Mouse (Mus musculus): ENCODE data around the gene Cggbp1.

Cggbp1 gene

DNA sequence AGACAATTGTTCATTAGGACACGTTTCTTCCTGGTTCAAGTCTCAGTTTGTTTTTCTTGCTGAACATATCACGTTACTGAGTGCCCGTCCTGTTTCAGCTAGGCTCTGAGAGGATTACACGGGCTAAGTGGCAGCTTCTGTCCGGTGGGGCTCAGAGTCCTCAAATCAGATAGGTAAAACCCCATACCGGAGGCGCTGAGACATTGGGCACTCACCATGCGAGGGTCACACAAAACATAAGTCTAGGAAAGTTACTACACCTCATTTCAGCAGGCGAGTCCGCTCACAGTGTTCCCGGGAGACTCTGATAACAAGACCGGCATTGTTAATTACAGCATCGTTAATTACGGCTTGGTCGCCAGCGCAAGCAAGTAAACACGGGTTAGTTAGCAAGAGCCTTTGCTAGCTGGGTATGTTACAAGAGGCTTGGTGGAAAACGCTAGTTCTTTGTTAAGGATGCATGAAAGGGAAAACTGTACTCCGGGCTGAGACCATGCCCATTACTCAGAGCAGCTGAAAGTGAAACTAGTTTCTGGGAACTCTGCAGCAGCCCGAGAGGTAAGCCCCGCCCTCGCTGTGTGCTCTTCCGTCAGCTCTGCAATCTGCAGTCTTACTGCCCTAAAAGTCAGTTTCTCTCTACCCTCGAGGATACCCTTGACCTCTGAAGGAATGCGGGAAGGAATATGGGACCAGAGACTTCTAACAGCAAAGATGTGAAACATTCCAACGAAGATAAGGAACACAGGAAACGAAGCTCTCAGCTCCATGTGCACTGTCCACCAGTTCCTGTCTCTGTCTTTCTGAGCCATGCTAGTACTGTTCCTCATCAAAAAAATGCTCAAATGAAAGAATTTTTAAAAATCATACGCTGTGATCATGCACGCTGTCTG is 21.9 kb downstream of the Cggbp1 start:
- peak; percentile 48 for DNase-seq (ENCODE audit: low spot score)

DNA sequence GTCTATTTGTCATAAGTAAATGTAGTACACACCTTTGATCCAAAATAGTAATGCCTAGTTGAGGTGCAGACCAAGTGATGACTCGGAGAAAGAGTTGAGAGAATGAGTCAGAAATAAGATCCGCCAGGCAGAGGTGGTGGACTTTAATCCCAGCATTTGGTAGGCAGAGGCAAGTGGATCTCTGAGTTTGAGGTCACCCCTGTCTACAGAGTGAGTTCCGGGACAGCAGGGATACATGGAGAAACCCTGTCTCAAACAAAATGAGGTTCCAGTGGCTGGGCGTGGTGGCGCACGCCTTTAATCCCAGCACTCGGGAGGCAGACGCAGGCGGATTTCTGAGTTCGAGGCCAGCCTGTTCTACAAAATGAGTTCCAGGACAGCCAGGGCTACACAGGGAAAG is 23.6 kb downstream of the Cggbp1 start:
- DNase-seq (ENCODE audit: low spot score), result no peak

DNA sequence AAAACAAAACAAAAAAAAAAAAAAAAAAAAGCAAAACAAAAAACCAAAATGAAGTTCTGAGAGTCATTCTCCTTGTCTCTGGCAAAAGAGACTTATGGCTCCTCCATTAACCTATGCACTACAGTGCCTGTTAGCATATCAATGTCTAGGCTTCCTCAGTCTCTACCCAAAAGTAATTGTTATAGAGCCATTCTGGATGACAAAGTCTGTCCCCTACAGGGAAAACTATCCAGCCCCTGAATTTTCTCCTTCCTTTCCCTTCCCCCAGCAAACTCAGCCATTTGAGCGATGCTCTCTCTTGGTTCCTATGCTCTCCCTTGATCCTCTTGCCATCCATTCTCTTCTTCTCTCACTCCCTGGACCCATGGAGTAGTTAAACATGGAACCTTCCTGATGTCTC is 24.0 kb downstream of the Cggbp1 start:
- DNase-seq (ENCODE audit: low spot score), result no peak

DNA sequence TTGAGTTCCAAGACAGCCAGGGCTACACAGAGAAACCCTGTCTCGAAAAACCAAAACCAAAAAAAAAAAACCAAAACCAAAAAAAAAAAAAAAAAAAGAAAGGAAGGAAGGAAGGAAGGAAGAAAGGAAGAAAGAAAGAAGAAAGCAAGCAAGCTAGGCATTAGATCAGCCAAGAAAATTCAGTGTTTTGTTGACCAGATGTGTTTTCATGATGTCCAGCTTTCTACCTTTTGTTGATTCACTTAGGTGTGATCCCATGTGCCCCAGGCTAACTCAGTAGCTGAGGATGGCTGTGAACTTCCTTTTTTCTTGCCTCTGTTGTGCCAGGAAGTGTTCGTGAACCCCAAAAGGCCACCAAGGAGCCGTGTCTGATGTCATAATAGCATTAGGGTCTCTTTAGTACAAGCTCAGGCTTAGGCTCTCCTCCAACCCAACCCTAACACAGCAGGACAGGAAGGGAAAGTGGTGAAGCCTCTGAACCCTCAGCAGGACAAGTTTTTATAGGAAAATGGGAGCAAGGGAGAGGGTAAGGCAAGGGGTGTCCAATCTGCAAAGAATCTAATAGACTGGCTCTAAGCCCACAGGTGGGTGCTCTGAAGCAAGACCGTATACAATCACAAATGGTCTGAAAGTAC is 25.0 kb downstream of the Cggbp1 start:
- DNase-seq (ENCODE audit: low spot score), result no peak

DNA sequence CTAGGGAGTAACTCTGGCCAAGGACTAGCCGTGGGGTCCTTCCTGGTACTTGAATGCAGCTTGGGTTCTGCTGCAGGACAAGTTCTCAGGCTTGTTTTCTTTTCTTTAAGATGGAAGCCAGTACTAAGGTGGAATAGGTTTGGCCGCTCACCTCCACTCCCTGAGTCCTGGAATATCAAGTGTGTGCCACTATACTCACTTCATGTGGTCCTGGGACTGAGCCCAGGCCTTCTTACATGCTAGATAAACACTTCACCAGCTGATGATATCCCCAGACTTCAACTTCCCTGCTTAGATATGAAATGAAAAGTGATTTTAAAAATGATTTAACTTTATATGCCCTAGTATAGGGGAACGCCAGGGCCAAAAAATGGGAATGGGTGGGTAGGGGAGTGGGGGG is 25.5 kb downstream of the Cggbp1 start:
- DNase-seq (ENCODE audit: low spot score), result no peak

DNA sequence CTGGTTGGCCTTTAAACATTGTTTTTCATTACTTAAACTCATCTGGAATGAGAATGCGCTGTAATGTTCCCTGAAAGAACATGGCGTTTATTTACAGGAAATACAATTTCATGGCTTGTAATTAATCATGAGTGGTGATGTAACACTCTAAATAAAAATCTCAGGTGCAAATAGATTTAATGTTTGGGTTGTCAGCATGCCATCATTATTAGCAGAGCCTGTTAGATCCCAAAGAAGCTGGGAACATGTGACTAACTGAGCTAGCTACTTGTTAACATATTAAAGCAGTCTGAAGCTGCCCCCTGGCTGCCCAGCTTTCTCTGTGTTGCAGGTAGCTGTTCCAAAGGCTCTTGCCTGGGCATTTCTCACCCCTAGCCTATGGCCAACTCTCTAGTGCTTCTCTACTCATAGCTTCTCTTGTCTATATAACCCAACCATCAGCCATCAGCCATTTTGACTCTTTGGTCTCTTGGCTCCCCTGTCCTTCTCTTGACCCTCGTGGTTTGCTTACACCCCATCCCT is 26.9 kb downstream of the Cggbp1 start:
- DNase-seq (ENCODE audit: low spot score), result no peak

DNA sequence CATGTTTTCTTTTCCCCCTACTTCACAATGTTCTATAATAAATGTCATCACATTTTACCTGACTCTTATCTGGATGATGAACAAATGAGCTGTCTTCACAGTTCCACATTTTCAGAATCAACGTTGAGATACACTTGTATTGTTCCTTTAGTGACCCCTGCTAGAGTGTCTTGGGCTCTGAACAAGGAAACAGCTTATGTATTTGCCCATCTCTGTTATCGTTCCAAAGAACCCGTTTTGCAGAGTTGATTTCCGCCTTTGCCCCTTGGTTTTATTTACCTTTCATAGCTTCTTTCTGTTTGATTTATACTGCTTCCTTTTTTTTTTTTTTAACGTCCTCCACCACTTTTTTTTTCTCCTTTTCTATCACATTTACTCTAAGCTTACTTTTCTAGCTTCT is 27.9 kb downstream of the Cggbp1 start:
- no peak for DNase-seq (ENCODE audit: low spot score)

DNA sequence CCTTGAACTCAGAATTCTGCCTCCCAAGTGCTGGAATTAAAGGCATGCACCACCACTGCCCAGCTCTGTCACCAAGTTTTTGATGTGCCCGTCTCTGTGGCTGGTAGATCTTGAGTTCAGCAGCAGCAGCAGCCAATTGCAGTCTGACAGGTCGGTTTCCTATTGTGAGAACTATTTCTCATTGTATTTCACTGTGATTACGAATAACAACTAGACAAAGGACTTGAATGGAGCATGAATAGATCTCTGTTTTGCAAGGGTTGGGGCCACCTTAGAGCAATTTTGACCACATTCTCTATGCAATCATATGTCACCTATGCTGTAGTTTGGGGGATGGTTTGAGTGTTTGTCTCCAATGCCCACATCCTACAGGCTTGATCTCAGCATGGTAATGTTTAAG is 29.2 kb downstream of the Cggbp1 start:
- DNase-seq (ENCODE audit: low spot score), result no peak

DNA sequence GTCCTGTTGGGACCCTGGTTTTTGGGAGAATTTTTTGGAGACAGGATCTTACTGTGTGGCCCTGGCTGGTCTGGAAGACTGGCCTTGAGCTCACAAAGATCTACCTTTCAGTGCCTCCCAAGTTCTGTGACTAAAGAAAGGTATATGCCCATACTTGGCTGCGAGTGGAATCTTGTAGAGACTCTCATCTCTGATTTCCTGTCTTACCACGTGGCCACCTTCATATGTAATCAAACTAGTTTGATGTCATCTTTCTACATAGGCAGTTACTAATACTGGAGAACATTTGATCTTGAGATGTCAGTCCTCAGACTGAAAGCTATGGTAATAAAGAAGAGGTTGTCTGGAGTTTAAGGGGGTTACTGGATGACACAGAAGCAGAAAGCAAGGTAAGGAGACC is 29.6 kb downstream of the Cggbp1 start:
- no peak for DNase-seq (ENCODE audit: low spot score)

DNA sequence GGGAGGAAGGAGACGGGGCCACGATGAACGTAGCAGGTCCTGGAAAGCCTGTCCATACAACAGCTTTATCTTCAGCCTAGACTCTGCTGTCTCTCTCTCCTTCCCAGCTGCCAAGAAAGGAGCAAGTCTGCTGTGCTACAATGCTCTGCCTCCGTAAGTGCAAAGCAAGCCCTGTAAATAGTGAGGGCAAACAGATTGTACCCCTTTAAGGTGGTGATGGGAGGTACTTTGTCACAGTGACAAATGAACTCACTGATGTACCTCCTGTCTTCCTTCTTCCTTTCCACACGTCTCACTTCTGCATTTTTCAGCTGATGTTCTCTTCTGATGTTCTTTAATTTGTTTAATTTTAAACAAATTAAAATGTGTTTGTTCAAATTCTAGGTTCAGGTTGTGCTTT is 32.1 kb downstream of the Cggbp1 start:
- no peak for DNase-seq (ENCODE audit: low spot score)

DNA sequence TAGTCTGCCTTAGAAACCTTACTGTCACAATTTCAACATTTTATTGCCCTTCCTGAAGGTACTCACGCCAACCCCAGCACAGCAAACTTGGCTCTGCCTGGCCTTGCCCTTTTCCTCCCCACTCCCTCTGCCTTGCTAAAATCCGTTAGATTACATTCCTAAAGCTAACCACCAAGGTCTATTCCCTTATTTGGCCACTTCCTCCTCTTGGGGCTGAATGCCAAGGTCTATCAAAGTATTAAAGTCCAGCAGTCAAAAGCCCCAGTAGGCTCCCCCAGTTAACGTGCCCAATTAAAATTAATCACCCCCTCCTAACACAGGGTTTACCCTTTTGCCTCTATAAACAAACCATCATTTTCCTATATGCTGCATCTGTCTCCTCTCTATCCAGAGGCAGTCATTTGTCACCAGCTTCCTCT is 32.6 kb downstream of the Cggbp1 start:
- DNase-seq (ENCODE audit: low spot score), result no peak

DNA sequence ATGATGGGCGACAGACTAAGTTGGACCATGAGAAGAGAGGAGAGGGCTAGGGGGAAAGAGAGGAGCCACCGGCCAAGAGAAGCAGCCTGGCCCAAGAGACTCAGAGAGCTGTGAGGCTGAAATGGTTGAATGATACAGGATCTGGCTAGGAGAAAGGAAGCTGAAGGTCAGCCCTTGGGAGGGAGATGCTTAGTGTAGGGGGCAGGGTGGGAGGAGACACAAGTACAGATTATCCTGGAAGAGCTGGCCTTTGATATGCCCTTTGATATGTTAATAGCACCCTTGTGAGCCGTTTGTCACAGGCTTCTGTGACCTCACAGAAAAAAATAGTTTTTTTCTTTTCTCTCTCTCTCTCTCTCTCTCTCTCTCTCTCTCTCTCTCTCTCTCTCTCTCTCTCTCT is 33.3 kb downstream of the Cggbp1 start:
- no peak for DNase-seq (ENCODE audit: low spot score)

DNA sequence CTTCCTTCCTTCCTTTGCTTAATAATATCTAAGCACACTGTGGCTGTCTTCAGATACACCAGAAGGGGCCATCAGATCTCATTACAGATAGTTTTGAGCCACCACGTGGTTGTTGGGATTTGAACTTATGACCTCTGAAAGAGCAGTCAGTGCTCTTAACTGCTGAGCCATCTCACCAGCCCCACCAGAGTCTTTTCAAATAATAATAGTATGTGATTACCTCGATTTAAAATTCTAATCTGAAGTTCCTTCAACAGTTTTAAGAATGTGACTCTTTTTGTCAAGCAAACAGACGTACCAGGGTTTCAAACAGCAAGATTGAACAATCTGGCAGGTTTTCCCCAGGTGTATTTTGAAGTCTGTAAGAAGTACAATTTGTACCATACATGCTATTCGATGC is 33.8 kb downstream of the Cggbp1 start:
- no peak for DNase-seq (ENCODE audit: low spot score)

DNA sequence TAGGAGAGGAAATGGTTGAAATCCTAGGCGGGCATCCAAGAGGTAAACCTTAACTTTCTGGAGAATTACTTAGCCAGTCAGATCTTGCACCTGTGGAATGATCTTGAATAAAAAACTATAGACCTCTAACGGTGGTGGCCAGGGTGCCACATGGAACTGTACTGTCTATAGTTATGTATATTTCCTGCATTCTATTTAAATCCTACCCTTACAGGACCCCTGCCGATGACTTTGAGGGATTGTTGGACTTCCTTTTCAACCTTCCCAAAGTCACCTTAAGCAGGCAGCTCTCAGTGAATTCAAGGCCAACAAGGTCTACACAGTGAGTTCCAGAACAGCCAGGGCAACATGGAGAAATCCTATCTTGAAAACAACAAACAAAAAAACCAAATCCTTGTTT is 37.7 kb downstream of the Cggbp1 start:
- DNase-seq (ENCODE audit: low spot score), result no peak

DNA sequence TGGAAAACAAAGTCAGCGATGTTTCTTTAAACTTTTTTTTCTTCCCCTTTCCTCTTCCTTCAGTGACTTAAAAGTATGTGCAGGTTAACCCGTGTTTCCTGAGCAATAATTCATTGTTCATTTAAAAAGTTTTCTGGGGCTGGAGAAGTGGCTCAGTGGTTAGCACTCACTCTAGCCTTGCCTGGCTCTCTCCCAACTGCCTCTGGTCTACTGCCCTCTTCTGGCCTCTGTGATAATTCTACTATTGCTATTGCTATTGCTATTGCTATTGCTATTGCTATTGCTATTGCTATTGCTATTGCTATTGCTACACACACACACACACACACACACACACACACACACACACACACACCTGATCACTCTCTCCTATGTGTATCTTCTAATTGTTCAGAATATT is 47.3 kb downstream of the Cggbp1 start:
- DNase-seq (ENCODE audit: low spot score), result no peak

DNA sequence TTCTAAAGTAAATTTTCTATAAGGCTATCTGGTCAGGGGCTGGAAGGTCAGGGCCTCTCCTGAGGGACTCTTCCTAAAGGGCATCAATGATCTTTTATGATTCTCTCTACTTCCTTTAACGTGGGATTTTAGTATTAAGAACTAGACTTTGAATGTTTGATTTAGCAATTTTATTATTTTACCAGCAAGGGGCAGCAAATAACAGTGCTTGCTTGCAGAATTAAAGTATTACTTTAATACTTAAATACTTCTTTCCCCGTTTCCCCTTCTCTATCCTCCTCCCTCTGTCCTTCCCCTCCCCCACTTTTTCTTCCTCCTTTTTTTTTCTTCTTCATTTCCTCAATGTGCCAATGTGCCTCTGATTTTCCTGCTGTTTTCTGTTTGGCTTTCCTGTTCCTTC is 51.5 kb downstream of the Cggbp1 start:
- no peak for DNase-seq (ENCODE audit: low spot score)

DNA sequence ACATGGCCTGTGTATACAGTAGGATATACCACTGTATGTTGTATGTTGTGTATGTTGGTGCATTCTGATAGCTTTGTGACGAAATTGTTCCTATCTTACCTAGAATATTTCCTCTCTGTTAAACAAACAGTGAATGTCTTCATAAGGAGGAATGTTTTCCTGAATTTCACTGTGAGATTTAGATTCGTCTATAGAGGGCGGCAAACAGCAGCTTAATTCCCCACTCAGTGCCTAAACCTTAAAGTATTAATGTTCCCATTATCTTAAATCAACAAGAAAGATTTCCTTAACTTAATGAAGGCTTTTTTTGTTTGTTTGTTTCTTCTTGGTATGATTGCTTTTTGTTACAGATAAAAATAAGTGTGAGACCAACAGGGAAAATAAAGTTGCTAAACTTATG is 55.3 kb downstream of the Cggbp1 start:
- no peak for DNase-seq (ENCODE audit: low spot score)

DNA sequence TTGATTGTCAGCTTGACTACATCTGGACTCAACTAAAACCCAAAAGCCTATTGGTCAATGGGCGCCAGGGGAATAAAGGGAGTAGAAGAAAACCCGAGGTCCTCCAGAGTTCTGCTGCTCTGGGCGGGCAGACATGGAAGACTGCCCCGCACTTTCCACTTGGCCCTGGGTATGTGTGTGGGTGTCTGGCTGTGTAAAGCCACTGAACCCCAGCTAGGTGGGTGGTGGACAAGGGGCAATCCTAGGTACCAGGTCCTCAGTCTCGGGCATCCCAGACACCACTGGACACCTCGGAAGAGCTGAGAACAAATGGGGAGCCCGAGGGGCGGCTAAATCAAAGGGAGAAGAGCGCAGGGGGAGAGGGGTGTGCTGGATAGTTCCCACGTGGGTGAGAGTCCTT is 57.0 kb downstream of the Cggbp1 start:
- no peak for DNase-seq (ENCODE audit: low spot score)
